Mouse (Mus musculus) neural tube, embryonic 14.5 days (tissue): ENCODE data around the gene Pdlim7. TPM values are rescaled to one million over a fixed set of nuclear protein-coding genes. Genes with fewer than 3 reads are reported as not detected.

ENCODE experiments used
- ATAC-seq: fragments of 200-750 bp; cut with Nextera tagmentation; 2 replicates; pipeline ENCODE4 v1.8.0; 2017; ENCODE audit warnings: low read depth, mild to moderate bottlenecking, moderate TSS enrichment, moderate library complexity
- H3K27ac ChIP-seq: fragments of 300-500 bp; sonication (generic); 2 replicates; pipeline ENCODE4 v1.5.1; 2014; ENCODE audit warnings: low read depth, mild to moderate bottlenecking, control low read depth, low read length, moderate library complexity, mixed read lengths
- H3K27me3 ChIP-seq: fragments of 300-500 bp; sonication (generic); 2 replicates; pipeline ENCODE4 v1.6.1; 2014; ENCODE audit warnings: low read length; ENCODE audit not compliant: control insufficient read depth, insufficient read depth
- H3K36me3 ChIP-seq: fragments of 300-500 bp; sonication (generic); 2 replicates; pipeline ENCODE4 v1.6.1; 2014; ENCODE audit warnings: low read length, mixed read lengths; ENCODE audit not compliant: control insufficient read depth, insufficient read depth
- H3K4me1 ChIP-seq: fragments of 300-500 bp; sonication (generic); 2 replicates; pipeline ENCODE4 v1.6.1; 2014; ENCODE audit warnings: low read length; ENCODE audit not compliant: control insufficient read depth, insufficient read depth
- H3K4me2 ChIP-seq: fragments of 300-500 bp; sonication (generic); 2 replicates; pipeline ENCODE4 v1.6.1; 2014; ENCODE audit warnings: mild to moderate bottlenecking, low read depth, low read length, control low read depth
- H3K4me3 ChIP-seq: fragments of 300-500 bp; sonication (generic); 2 replicates; pipeline ENCODE4 v1.5.1; 2014; ENCODE audit warnings: low read depth, low read length, control low read depth, mixed read lengths
- H3K9ac ChIP-seq: fragments of 300-500 bp; sonication (generic); replicated peaks from 2 replicates; pipeline ENCODE4 v1.6.1; 2014; ENCODE audit warnings: low read depth, mild to moderate bottlenecking, control low read depth, low read length, mixed read lengths
- H3K9me3 ChIP-seq: fragments of 300-500 bp; sonication (generic); 2 replicates; pipeline ENCODE4 v1.6.1; 2016; ENCODE audit warnings: low read length; ENCODE audit not compliant: control insufficient read depth
- WGBS: fragments of 180-500 bp; shearing (Covaris S2); extraction: QIAGEN DNeasy Blood & Tissue Kit; methylation state at CpG from one replicate; pipeline ENCODE4 v1.1.7; 2014; 5-methylcytosine and 5-hydroxymethylcytosine counted together
- microRNA-seq: library from miRNA; unstranded; fragments of <30 nt; microRNA quantifications from one replicate; pipeline ENCODE4, GENCODE M21; 2016
- polyA plus RNA-seq: library from polyadenylated mRNA; unstranded; fragments of >200 nt; fragmentation: Nextera tagmentation; extraction: Ambion mirVana; gene quantifications from 2 replicates; pipeline ENCODE4 v1.2.1, GENCODE M21; 2014

Gene Pdlim7
- polyA plus RNA-seq, 1 experiment from 2014 or later = 163 TPM

DNA sequence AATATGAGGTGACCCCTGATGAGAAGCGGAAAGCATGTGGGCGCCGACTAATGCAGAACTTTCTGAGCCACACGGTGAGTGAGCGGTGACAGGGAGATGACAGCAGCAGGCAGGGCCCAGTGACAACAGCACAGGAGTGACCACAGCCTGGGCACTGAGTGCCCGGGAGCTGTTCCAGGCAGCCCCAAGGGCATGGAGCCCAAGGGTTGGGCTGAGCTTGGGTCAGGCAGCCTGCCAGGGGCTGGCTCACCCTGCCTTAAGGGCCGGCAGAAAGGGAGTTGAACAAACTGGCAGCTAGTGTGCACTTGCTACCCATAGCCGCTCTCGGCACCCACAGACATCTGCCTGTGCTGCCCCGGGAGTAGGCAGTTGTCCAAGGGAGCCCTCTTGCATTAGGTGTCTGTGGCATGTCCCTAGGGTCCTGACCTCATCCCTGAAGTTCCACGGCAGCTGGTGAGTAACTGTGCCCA is 62.9 kb downstream of the Pdlim7 start:
- H3K4me1 ChIP-seq = peaks cover 19% of the 10 kb centered on the region
- H3K4me2 ChIP-seq = no peak overlapping the region
- no peaks in the 10 kb centered on the region for H3K27me3 ChIP-seq
- WGBS = 96% methylated on average over 11 of the region's 11 CpGs
- no peak for ATAC-seq
- H3K27ac ChIP-seq = no peak overlapping the region
- no peak overlapping the region for H3K4me3 ChIP-seq
- H3K9me3 ChIP-seq = no peaks in the 10 kb centered on the region
- peaks cover 43% of the 10 kb centered on the region for H3K36me3 ChIP-seq
- H3K9ac ChIP-seq = no peak overlapping the region

DNA sequence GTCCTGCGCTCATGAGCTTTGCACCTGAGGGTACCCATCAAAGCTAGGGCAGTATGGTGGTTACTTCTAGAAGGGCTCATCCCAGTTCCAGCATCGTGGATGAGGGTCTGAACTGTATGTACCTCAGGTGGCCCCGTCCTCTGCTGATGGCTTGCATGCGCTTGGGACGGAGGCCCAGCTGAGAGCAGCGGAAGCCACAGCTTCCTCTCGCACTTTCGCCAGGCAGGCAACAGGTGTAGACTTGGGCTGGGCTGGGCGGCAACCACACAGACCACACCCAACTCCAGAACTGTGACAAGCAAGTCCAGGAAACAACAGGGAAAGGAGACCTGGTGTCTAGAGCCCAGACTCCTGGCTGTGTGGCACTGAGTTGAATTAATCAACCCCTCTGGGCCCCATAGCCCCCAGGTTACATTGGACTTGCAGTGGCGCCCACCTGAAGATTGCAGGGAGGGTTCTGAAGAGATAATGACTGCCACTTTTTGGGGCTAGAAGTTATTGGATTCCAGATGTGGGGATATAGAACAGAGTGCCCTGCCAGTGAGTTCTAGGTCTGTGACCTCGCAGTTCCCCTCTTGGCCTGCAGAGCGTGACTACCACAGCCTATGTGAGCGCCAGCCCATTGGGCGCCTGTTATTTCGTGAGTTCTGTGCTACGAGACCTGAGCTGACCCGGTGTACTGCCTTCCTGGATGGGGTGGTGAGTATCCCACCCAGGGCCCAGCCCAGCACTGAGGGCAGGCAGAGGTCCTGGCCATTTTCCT is 63.6 kb downstream of the Pdlim7 start:
- no peak for ATAC-seq
- H3K9me3 ChIP-seq = no peaks in the 10 kb centered on the region
- WGBS = 94% methylated on average over 17 of the region's 17 CpGs
- H3K4me1 ChIP-seq = peaks cover 19% of the 10 kb centered on the region
- no peak overlapping the region for H3K9ac ChIP-seq
- H3K27ac ChIP-seq = no peak overlapping the region
- no peak overlapping the region for H3K4me3 ChIP-seq
- peaks cover 43% of the 10 kb centered on the region for H3K36me3 ChIP-seq
- H3K27me3 ChIP-seq = no peaks in the 10 kb centered on the region
- H3K4me2 ChIP-seq = no peak overlapping the region

DNA sequence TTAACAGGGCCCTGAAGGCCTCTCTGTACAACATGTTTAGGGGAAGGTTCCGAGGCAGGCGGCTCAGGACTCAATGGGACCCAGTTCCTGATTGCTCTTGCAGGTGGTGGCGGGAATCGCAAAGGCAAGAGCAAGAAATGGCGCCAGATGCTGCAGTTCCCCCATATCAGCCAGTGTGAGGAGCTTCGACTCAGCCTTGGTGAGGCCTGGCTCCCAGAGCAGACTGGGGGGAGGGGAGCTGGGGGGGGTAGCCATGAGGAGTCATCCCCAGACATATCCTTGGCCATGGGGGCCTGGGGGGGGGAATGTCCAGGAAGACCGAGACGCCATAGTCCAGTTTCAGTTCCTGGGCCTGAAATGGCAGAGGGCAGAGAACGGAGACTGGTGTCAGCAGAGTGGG is 64.3 kb downstream of the Pdlim7 start:
- Histone ChIP-seq H3K9me3 (no peaks in the 10 kb centered on the region), H3K4me2 (no peak overlapping the region), H3K36me3 (peaks cover 38% of the 10 kb centered on the region), H3K4me3 (no peak overlapping the region), H3K27ac (no peak overlapping the region), H3K4me1 (peaks cover 19% of the 10 kb centered on the region), H3K9ac (no peak overlapping the region), H3K27me3 (no peaks in the 10 kb centered on the region)
- 94% methylated on average over 9 of the region's 9 CpGs for WGBS
- no peak for ATAC-seq

DNA sequence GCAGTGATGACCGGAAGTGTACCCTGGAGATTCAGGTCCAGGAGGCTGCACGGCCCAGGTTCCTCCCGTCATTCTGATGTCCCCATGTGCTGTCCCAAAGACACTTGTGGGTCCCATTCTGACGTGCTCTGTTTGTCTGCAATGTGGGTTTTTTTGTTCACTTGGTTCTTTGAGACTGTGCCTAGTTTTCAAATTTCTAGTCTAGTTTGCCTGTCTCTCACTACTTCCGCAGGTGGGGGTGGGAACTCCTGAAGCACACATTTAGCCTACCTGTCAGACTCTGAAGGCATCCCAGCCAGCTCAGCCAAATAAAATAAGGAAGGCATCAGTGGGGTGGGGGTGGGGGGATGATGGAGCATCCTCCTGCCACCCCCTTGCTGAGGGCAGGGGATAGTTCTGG is 65.3 kb downstream of the Pdlim7 start:
- H3K27me3 ChIP-seq = no peaks in the 10 kb centered on the region
- H3K27ac ChIP-seq = no peak overlapping the region
- H3K9me3 ChIP-seq = no peaks in the 10 kb centered on the region
- H3K4me2 ChIP-seq = no peak overlapping the region
- H3K9ac ChIP-seq = no peak overlapping the region
- peaks cover 26% of the 10 kb centered on the region for H3K4me1 ChIP-seq
- peaks cover 30% of the 10 kb centered on the region for H3K36me3 ChIP-seq
- 93% methylated on average over 5 of the region's 5 CpGs for WGBS
- ATAC-seq = no peak
- H3K4me3 ChIP-seq = no peak overlapping the region

DNA sequence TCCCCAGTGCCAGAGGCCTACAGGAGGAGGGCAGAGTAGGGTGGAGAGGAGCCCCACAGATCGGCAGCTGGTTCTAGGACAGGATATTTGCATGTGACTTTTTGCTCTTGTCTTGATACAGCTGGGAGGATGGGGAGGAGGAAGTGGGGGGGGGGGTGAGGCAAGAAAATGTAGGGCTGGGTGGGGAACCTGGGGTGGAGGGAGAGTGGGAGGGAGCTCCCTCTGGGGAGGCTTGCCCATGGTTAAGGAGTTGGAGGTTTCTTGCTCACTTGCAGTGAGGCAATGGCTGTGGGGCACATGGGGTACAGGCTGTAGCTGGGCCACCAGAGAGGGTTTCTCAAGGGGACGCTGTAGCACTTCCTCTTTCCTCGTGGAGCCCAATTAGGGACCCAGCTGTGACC is 65.9 kb downstream of the Pdlim7 start:
- Histone ChIP-seq H3K4me3 (no peak overlapping the region), H3K4me2 (no peak overlapping the region), H3K9ac (no peak overlapping the region), H3K27me3 (no peaks in the 10 kb centered on the region), H3K27ac (no peak overlapping the region), H3K9me3 (no peaks in the 10 kb centered on the region), H3K36me3 (peaks cover 24% of the 10 kb centered on the region), H3K4me1 (peaks cover 26% of the 10 kb centered on the region)
- 66% methylated on average over 3 of the region's 3 CpGs for WGBS
- ATAC-seq = no peak

DNA sequence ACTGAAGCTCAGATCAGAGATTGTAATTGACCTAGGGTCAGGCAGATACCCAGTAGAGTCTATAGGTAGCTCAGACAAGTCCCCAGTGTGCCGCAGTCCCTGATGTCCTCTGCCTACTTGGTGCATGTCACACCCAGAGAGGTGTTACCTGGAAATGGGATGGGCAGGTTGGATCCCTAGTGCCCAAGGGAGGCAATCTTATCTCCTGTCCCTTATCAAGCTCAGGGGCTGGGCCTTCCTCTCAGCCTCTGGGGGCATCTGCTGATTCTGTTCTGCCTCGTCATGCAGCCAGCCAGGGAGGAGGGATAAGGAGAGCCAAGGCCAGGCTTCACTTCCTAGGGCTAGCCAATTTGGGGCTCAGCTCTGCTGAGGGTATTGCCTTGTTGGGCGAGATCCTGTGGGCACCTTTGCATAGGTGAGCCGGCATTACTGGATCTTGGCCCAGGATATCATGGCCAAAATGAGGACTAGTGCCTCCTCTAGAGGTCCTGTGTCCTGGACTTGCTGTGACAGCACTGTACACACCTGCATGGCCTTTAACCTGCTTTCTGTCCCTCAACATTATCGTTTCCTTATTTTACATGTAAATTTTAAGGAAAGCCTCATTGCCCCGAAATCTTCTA is 66.9 kb downstream of the Pdlim7 start:
- ATAC-seq = no peak
- Histone ChIP-seq H3K9ac (peak overlapping the region; percentile 83; the same call in 1 of the 2 replicates), H3K4me2 (peak overlapping the region; percentile 84), H3K36me3 (peaks cover 15% of the 10 kb centered on the region), H3K4me1 (peaks cover 26% of the 10 kb centered on the region), H3K27ac (no peak overlapping the region), H3K27me3 (no peaks in the 10 kb centered on the region), H3K9me3 (no peaks in the 10 kb centered on the region), H3K4me3 (no peak overlapping the region)
- WGBS = 82% methylated on average over 6 of the region's 6 CpGs

Small RNAs within 50 kb of the gene (microRNA-seq; reads per million reads assigned to microRNA genes)
- 0.85 reads per million for gene Mir6943
- 66.9 reads per million, percentile 39 among the genes with 10 or more reads in this experiment for gene Mir6944
- gene Mir6945 = 0.85 reads per million

Other genes starting within 250 kb of the Pdlim7 start
- gene Prelid1, start 193.2 kb downstream of the Pdlim7 start, polyA plus RNA-seq = 316 and 329 TPM in 2 replicates
- gene Rab24, start 191.7 kb downstream of the Pdlim7 start, polyA plus RNA-seq = 99.0 and 101 TPM in 2 replicates
- gene Mxd3, start 183.9 kb downstream of the Pdlim7 start, polyA plus RNA-seq = 5.7 and 5.9 TPM in 2 replicates
- 36.5 and 49.9 TPM in 2 replicates for gene Lman2, start 150.9 kb downstream of the Pdlim7 start, polyA plus RNA-seq
- gene Rgs14, start 143.9 kb downstream of the Pdlim7 start, polyA plus RNA-seq = 0.11 and 0.32 TPM in 2 replicates
- gene Slc34a1, start 115.5 kb downstream of the Pdlim7 start, polyA plus RNA-seq = 0.19 and 0.32 TPM in 2 replicates
- gene Pfn3, start 98.4 kb downstream of the Pdlim7 start, polyA plus RNA-seq = 0.55 and 1.2 TPM in 2 replicates
- gene F12, start 86.9 kb downstream of the Pdlim7 start, polyA plus RNA-seq = 0.18 TPM in 1 of 2 replicates, not detected in the other
- 39.0 and 42.1 TPM in 2 replicates for gene Grk6, start 68.6 kb downstream of the Pdlim7 start, polyA plus RNA-seq
- gene Prr7, start 49.4 kb downstream of the Pdlim7 start, polyA plus RNA-seq = 5.8 and 6.7 TPM in 2 replicates
- 376 and 450 TPM in 2 replicates for gene Dbn1, start 25.6 kb downstream of the Pdlim7 start, polyA plus RNA-seq
- 4.2 and 4.6 TPM in 2 replicates for gene Dok3, start 15.6 kb upstream of the Pdlim7 start, polyA plus RNA-seq
- gene Ddx41, start 23.0 kb upstream of the Pdlim7 start, polyA plus RNA-seq = 51.3 and 54.1 TPM in 2 replicates
- 47.1 and 50.1 TPM in 2 replicates for gene Fam193b, start 57.4 kb upstream of the Pdlim7 start, polyA plus RNA-seq
- 49.3 and 57.0 TPM in 2 replicates for gene Tmed9, start 60.1 kb upstream of the Pdlim7 start, polyA plus RNA-seq
- gene B4galt7, start 86.2 kb upstream of the Pdlim7 start, polyA plus RNA-seq = 32.7 and 40.4 TPM in 2 replicates
- gene Caml, start 109.3 kb upstream of the Pdlim7 start, polyA plus RNA-seq = 112 and 118 TPM in 2 replicates
- 31.2 and 35.4 TPM in 2 replicates for gene Ddx46, start 121.4 kb upstream of the Pdlim7 start, polyA plus RNA-seq
- gene B230219D22Rik, start 179.4 kb upstream of the Pdlim7 start, polyA plus RNA-seq = 97.6 and 107 TPM in 2 replicates
- 150 and 156 TPM in 2 replicates for gene Txndc15, start 201.0 kb upstream of the Pdlim7 start, polyA plus RNA-seq
- 19.6 and 23.9 TPM in 2 replicates for gene Pcbd2, start 213.7 kb upstream of the Pdlim7 start, polyA plus RNA-seq